Mouse (Mus musculus) lung, embryonic 16.5 days (tissue): ENCODE measurements at regions not wholly inside any gene's neighbourhood (a gene's known extent, or its start where the extent isn't known, plus 50 kb on each side); places are given as distances from the start of the nearest gene placed in this dataset.

Source experiments
- ATAC-seq: fragments of 200-750 bp; cut with Nextera tagmentation; 2 replicates; pipeline ENCODE4 v1.8.0; 2017; ENCODE audit warnings: low read depth, mild to moderate bottlenecking, moderate library complexity
- H3K27ac ChIP-seq: fragments of 300-500 bp; sonication (generic); 2 replicates; pipeline ENCODE4 v1.5.1; 2014; ENCODE audit warnings: mild to moderate bottlenecking, control low read depth, low read length
- H3K27me3 ChIP-seq: fragments of 300-500 bp; sonication (generic); 2 replicates; pipeline ENCODE4 v1.6.1; 2014; ENCODE audit warnings: low read depth, low read length, mixed read lengths; ENCODE audit not compliant: control insufficient read depth, insufficient read depth
- H3K36me3 ChIP-seq: fragments of 300-500 bp; sonication (generic); 2 replicates; pipeline ENCODE4 v1.6.1; 2014; ENCODE audit warnings: low read length; ENCODE audit not compliant: control insufficient read depth, insufficient read depth
- H3K4me1 ChIP-seq: fragments of 300-500 bp; sonication (generic); replicated peaks from 2 replicates; pipeline ENCODE4 v1.6.1; 2014; ENCODE audit warnings: low read length, mixed read lengths; ENCODE audit not compliant: control insufficient read depth, insufficient read depth
- H3K4me2 ChIP-seq: fragments of 300-500 bp; sonication (generic); 2 replicates; pipeline ENCODE4 v1.6.1; 2014; ENCODE audit warnings: low read depth, low read length, control low read depth
- H3K4me3 ChIP-seq: fragments of 300-500 bp; sonication (generic); 2 replicates; pipeline ENCODE4 v1.5.1; 2014; ENCODE audit warnings: mild to moderate bottlenecking, low read length, control low read depth
- H3K9ac ChIP-seq: fragments of 300-500 bp; sonication (generic); 2 replicates; pipeline ENCODE4 v1.6.1; 2014; ENCODE audit warnings: low read length, control low read depth
- H3K9me3 ChIP-seq: fragments of 300-500 bp; sonication (generic); 2 replicates; pipeline ENCODE4 v1.6.1; 2016; ENCODE audit warnings: low read length; ENCODE audit not compliant: control insufficient read depth
- WGBS: fragments of 180-500 bp; shearing (Covaris S2); extraction: QIAGEN DNeasy Blood & Tissue Kit; methylation state at CpG from one replicate; pipeline ENCODE4 v1.1.7; 2014; 5-methylcytosine and 5-hydroxymethylcytosine counted together

- WGBS = 70% methylated on average over 7 of the region's 7 CpGs
- H3K27ac ChIP-seq = no peak overlapping the region
- no peak overlapping the region for H3K4me3 ChIP-seq
These were observed 137.3 kb upstream of the Gk2 start for GRCm38 (mm10) chr5:97594081-97594480.

DNA sequence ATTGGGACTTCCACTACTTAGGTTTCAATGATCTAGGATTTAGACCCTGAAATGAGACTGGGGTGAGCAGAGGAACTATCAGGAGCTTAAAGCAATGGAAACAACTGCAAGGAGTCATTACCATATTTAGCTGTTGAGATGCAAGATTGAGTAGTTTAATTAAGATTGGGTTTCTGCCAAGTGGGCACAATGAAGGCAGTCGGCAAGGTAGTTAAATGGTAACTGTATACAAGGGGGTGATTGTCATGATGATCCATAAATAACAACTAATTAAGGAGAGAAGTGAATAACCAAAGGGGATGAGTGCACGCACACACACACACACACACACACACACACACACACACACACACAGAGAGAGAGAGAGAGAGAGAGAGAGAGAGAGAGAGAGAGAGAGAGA, 125.7 kb upstream of the Gk2 start:
- no peak overlapping the region for H3K4me3 ChIP-seq
- no peak overlapping the region for H3K4me2 ChIP-seq
- H3K4me1 ChIP-seq = no peaks in the 10 kb centered on the region
- H3K27me3 ChIP-seq = no peaks in the 10 kb centered on the region
- no peak overlapping the region for H3K27ac ChIP-seq
- H3K9me3 ChIP-seq = no peaks in the 10 kb centered on the region
- no peak for ATAC-seq
- 77% methylated on average over 2 of the region's 2 CpGs for WGBS
- H3K9ac ChIP-seq = no peak overlapping the region
- no peaks in the 10 kb centered on the region for H3K36me3 ChIP-seq

More at GRCm38 (mm10) chr5:97594081-97594480, 137.3 kb upstream of the Gk2 start:
- no peak overlapping the region for H3K9ac ChIP-seq
- no peak for ATAC-seq
- H3K27me3 ChIP-seq = no peaks in the 10 kb centered on the region
- no peaks in the 10 kb centered on the region for H3K36me3 ChIP-seq
- no peaks in the 10 kb centered on the region for H3K9me3 ChIP-seq
- no peak overlapping the region for H3K4me2 ChIP-seq
- H3K4me1 ChIP-seq = no peaks in the 10 kb centered on the region

- no peaks in the 10 kb centered on the region for H3K27me3 ChIP-seq
- H3K4me2 ChIP-seq = no peak overlapping the region
- no peak for ATAC-seq
- H3K4me1 ChIP-seq = no peaks in the 10 kb centered on the region
- no peaks in the 10 kb centered on the region for H3K36me3 ChIP-seq
- H3K27ac ChIP-seq = no peak overlapping the region
- H3K9ac ChIP-seq = no peak overlapping the region
- no peaks in the 10 kb centered on the region for H3K9me3 ChIP-seq
- no peak overlapping the region for H3K4me3 ChIP-seq
- WGBS = 56% methylated on average over 5 of the region's 5 CpGs
These were observed 108.7 kb upstream of the Gk2 start for GRCm38 (mm10) chr5:97565486-97565885.

DNA sequence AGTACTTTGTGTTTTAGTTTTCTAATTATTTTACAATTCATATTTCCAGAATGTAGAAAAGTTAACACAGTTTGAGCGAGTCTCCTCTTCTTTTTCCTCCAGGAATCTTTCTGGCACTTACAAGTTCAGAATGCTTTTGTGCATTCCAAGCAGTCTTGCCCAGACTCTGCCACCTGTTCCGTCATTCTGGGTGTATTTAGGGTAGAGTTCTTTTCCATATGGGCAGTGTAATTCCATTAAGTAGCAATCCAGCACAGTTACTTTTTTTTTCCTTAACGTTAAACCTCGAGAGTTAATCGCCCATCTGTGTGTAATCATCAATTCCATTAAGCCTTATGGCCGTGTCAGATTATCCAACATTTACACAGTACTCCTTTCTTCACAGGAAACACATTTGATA, 106.9 kb upstream of the Gk2 start:
- ATAC-seq = no peak
- Histone ChIP-seq H3K9ac (no peak overlapping the region), H3K4me3 (no peak overlapping the region), H3K27ac (no peak overlapping the region), H3K27me3 (no peaks in the 10 kb centered on the region), H3K4me2 (no peak overlapping the region), H3K4me1 (no peaks in the 10 kb centered on the region), H3K9me3 (no peaks in the 10 kb centered on the region), H3K36me3 (no peaks in the 10 kb centered on the region)
- WGBS = 71% methylated on average over 6 of the region's 6 CpGs

DNA sequence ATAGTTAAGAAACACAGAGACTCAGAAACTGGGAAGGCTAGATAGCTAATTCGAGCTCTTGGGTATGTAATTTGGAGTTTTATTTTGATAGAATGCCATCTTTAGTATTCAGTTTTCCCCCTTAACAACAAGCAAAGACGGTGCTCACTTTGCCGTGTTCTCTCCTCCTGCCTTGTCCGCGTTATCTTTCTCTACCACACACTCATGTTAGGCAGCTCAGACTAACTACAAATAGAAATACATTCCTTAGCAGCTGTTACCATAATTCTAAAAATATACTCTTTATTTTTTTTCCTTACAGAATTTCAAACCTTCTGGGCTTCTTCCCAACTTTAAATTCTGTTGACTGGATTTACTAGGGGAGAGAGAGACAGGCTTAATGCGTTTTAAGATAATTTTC, 97.5 kb upstream of the Gk2 start:
- Histone ChIP-seq H3K4me3 (no peak overlapping the region), H3K4me2 (0 out of 2 replicates have a peak overlapping the region, but pooled peaks have one; percentile 6), H3K27me3 (no peaks in the 10 kb centered on the region), H3K36me3 (no peaks in the 10 kb centered on the region), H3K9ac (no peak overlapping the region), H3K4me1 (no peaks in the 10 kb centered on the region), H3K9me3 (no peaks in the 10 kb centered on the region), H3K27ac (no peak overlapping the region)
- WGBS = 50% methylated on average over 6 of the region's 6 CpGs
- ATAC-seq = no peak

- ATAC-seq = no peak
- whole genome bisulfite sequencing = 46% methylated on average over 3 of the region's 3 CpGs
- Histone ChIP-seq H3K9ac (no peak overlapping the region), H3K27me3 (no peaks in the 10 kb centered on the region), H3K9me3 (no peaks in the 10 kb centered on the region), H3K4me1 (no peaks in the 10 kb centered on the region), H3K4me2 (no peak overlapping the region), H3K36me3 (no peaks in the 10 kb centered on the region), H3K4me3 (no peak overlapping the region), H3K27ac (no peak overlapping the region)
These were observed 96.3 kb upstream of the Gk2 start for GRCm38 (mm10) chr5:97553122-97553521.

- Histone ChIP-seq H3K27me3 (no peaks in the 10 kb centered on the region), H3K4me3 (no peak overlapping the region), H3K4me2 (no peak overlapping the region), H3K4me1 (no peaks in the 10 kb centered on the region), H3K9me3 (no peaks in the 10 kb centered on the region), H3K9ac (no peak overlapping the region), H3K27ac (no peak overlapping the region), H3K36me3 (no peaks in the 10 kb centered on the region)
- ATAC-seq = no peak
- 9% methylated on average over 3 of the region's 3 CpGs for WGBS
These were observed 80.9 kb upstream of the Gk2 start for GRCm38 (mm10) chr5:97537492-97538257.

DNA sequence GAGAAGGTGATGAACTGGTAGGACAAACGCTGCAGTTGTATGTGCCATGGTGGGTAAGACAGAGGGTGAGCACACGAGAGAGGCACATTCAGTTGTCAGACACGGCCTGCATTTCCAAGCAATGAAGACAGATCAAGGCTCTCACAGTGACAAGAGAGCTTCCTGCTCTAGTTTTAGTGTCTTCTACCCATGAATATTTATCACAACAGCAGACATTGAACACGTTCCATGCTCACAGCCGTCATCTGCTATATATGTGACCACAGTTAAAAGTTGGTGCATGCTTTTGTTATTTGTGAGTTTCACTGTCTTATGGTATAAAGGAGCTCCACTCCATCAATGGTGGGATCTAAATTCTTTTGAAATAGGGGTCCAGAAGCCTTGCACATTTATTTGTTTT, 76.9 kb upstream of the Gk2 start:
- WGBS = 62% methylated on average over 5 of the region's 5 CpGs
- ATAC-seq = no peak

DNA sequence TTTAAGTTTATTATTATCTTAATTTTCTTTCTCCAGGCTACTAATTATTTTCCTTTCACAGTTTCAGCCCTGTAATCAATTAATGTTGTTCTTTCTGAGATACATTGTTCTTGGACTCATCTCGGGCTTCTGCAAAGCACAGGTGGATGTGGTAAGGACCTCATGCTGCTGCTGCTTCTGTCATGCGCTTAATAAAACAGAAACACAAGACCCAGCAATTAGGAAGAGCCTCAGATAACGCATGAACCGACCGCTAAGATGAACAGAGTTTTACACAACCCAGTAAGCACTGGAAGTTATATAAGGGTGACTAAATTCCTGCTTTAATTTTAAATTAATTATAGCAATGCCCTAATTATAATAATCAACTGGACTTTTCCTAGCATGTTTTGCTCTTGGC, 70.7 kb upstream of the Gk2 start:
- Histone ChIP-seq H3K4me2 (no peak overlapping the region), H3K4me1 (no peaks in the 10 kb centered on the region), H3K9me3 (no peaks in the 10 kb centered on the region), H3K36me3 (no peaks in the 10 kb centered on the region), H3K27me3 (no peaks in the 10 kb centered on the region), H3K4me3 (no peak overlapping the region), H3K27ac (no peak overlapping the region), H3K9ac (no peak overlapping the region)
- no peak for ATAC-seq
- WGBS = 80% methylated on average over 5 of the region's 5 CpGs

More for the DNA sequence above, 76.9 kb upstream of the Gk2 start:
- Histone ChIP-seq H3K4me1 (no peaks in the 10 kb centered on the region), H3K27ac (no peak overlapping the region), H3K36me3 (no peaks in the 10 kb centered on the region), H3K4me2 (no peak overlapping the region), H3K4me3 (no peak overlapping the region), H3K27me3 (no peaks in the 10 kb centered on the region), H3K9me3 (no peaks in the 10 kb centered on the region), H3K9ac (no peak overlapping the region)
